Mouse (Mus musculus): Measurements from ENCODE around the gene Hoxb3. TPM values are rescaled to one million over a fixed set of nuclear protein-coding genes. Genes with fewer than 3 reads are reported as not detected.

Gene Hoxb3
- total and polyA plus RNA-seq, 3 experiments = not detected

GRCm38 (mm10) chr11:96326705-96327104, 3.6 kb downstream of the Hoxb3 start:
- peaks cover 7 to 9% of the 10 kb centered on the region in 2 experiments for H3K27me3 ChIP-seq (ENCODE audit: control insufficient read depth in 1 of 2, insufficient read depth in 2 of 2, low read length in 2 of 2)
- no peak overlapping the region for H3K4me3 ChIP-seq (ENCODE audit: control insufficient read depth in 1 of 2, insufficient read depth in 1 of 2, low read depth in 2 of 2, low read length in 2 of 2)
- no peak overlapping the region for H3K27ac ChIP-seq (ENCODE audit: control insufficient read depth, low read depth, low read length)
- H3K79me2 ChIP-seq (ENCODE audit: control insufficient read depth, insufficient read depth, low read length, poor library complexity) = no peaks in the 10 kb centered on the region
- TF ChIP-seq ZNF384 (IDR thresholded peaks at IDR 0.05; ENCODE audit: low read depth, low read length) (no peak), MEF2A (IDR thresholded peaks at IDR 0.05; ENCODE audit: extremely low read depth, insufficient replicate concordance, low read depth, low read length, poor library complexity, severe bottlenecking) (no peak), GABPA (IDR thresholded peaks at IDR 0.05; ENCODE audit: low read depth, low read length) (no peak), BHLHE40 (IDR thresholded peaks at IDR 0.05; ENCODE audit: borderline replicate concordance, low read depth, low read length) (no peak), ZC3H11A (IDR thresholded peaks at IDR 0.05; ENCODE audit: low read depth, low read length) (no peak), EP300 (IDR thresholded peaks at IDR 0.05; ENCODE audit: low read depth in 1 of 2, low read length in 2 of 2) (no peak), MAZ (IDR thresholded peaks at IDR 0.05; ENCODE audit: low read depth, low read length) (no peak), UBTF (IDR thresholded peaks at IDR 0.05; ENCODE audit: borderline replicate concordance, insufficient read depth, low read depth, low read length) (no peak), ETS1 (IDR thresholded peaks at IDR 0.05; ENCODE audit: low read depth, low read length) (no peak), MAFK (IDR thresholded peaks at IDR 0.05; ENCODE audit: borderline replicate concordance, low read depth, low read length) (no peak), KAT2A (conservative IDR thresholded peaks at IDR 0.05; ENCODE audit: low read depth, low read length) (no peak), POLR2AphosphoS2 (IDR thresholded peaks at IDR 0.05; ENCODE audit: low read length) (no peak), TBP (IDR thresholded peaks at IDR 0.05; ENCODE audit: low read depth, low read length) (no peak), E2F4 (IDR thresholded peaks at IDR 0.05; ENCODE audit: borderline replicate concordance, low read depth, low read length) (no peak), ELF1 (IDR thresholded peaks at IDR 0.05; ENCODE audit: low read depth, low read length) (no peak), NELFE (IDR thresholded peaks at IDR 0.05; ENCODE audit: low read depth, low read length) (no peak), SMC3 (IDR thresholded peaks at IDR 0.05; ENCODE audit: low read depth, low read length) (no peak)
- no peak overlapping the region for H3K9ac ChIP-seq (ENCODE audit: control insufficient read depth, low read depth, low read length, poor library complexity, severe bottlenecking)
- no peak for DNase-seq (ENCODE audit: low read depth, low spot score)
- no peaks in the 10 kb centered on the region for H3K36me3 ChIP-seq (ENCODE audit: control insufficient read depth in 1 of 2, insufficient read depth in 2 of 2, low read length in 2 of 2)
- no peaks in the 10 kb centered on the region for H3K4me1 ChIP-seq (ENCODE audit: control insufficient read depth in 1 of 2, insufficient read depth in 2 of 2, low read length in 2 of 2)
- no peaks in the 10 kb centered on the region for H3K9me3 ChIP-seq (replicated peaks; ENCODE audit: insufficient read depth, low read length)

GRCm38 (mm10) chr11:96327122-96327521, 4.0 kb downstream of the Hoxb3 start:
- TF ChIP-seq GATA1 (IDR thresholded peaks at IDR 0.05; ENCODE audit: low read depth, low read length) (no peak), USF1 (IDR thresholded peaks at IDR 0.05; ENCODE audit: low read depth, low read length) (no peak), E2F4 (IDR thresholded peaks at IDR 0.05; ENCODE audit: borderline replicate concordance, low read depth, low read length) (no peak), TAL1 (IDR thresholded peaks at IDR 0.05; ENCODE audit: low read length) (no peak), KAT2A (conservative IDR thresholded peaks at IDR 0.05; ENCODE audit: low read depth, low read length) (no peak), CTCF (IDR thresholded peaks at IDR 0.05 in 2 of 3, conservative IDR thresholded peaks at IDR 0.05 in 1 of 3; ENCODE audit: control insufficient read depth in 1 of 3, insufficient read depth in 1 of 3, low read depth in 2 of 3, low read length in 3 of 3, poor library complexity in 1 of 3, severe bottlenecking in 1 of 3) (no peak), ZKSCAN1 (IDR thresholded peaks at IDR 0.05; ENCODE audit: low read depth, low read length) (no peak), BHLHE40 (IDR thresholded peaks at IDR 0.05; ENCODE audit: borderline replicate concordance, low read depth, low read length) (no peak), POLR2A (IDR thresholded peaks at IDR 0.05; ENCODE audit: control insufficient read depth in 1 of 2, insufficient read depth in 1 of 2, low read depth in 1 of 2, low read length in 2 of 2, poor library complexity in 1 of 2) (no peak), HCFC1 (IDR thresholded peaks at IDR 0.05; ENCODE audit: low read depth, low read length) (no peak), NELFE (IDR thresholded peaks at IDR 0.05; ENCODE audit: low read depth, low read length) (no peak), ELF1 (IDR thresholded peaks at IDR 0.05; ENCODE audit: low read depth, low read length) (no peak), TBP (IDR thresholded peaks at IDR 0.05; ENCODE audit: low read depth, low read length) (no peak), MYC (IDR thresholded peaks at IDR 0.05; ENCODE audit: low read depth, low read length) (no peak)
- Histone ChIP-seq H3K36me3 (ENCODE audit: control insufficient read depth in 1 of 2, insufficient read depth in 2 of 2, low read length in 2 of 2) (no peaks in the 10 kb centered on the region), H3K4me1 (ENCODE audit: control insufficient read depth in 1 of 2, insufficient read depth in 2 of 2, low read length in 2 of 2) (no peaks in the 10 kb centered on the region), H3K27ac (ENCODE audit: control insufficient read depth, low read depth, low read length) (no peak overlapping the region), H3K4me3 (ENCODE audit: control insufficient read depth in 1 of 2, insufficient read depth in 1 of 2, low read depth in 2 of 2, low read length in 2 of 2) (no peak overlapping the region), H3K79me2 (ENCODE audit: control insufficient read depth, insufficient read depth, low read length, poor library complexity) (no peaks in the 10 kb centered on the region), H3K27me3 (ENCODE audit: control insufficient read depth in 1 of 2, insufficient read depth in 2 of 2, low read length in 2 of 2) (peaks cover 7 to 9% of the 10 kb centered on the region in 2 experiments), H3K9me3 (replicated peaks; ENCODE audit: insufficient read depth, low read length) (no peaks in the 10 kb centered on the region), H3K9ac (ENCODE audit: control insufficient read depth, low read depth, low read length, poor library complexity, severe bottlenecking) (no peak overlapping the region)
- DNase-seq (ENCODE audit: low read depth, low spot score) = no peak
